Mouse (Mus musculus) megakaryocyte, adult 5-6 weeks (primary cell): ENCODE measurements around the gene Smarcal1. TPM values are rescaled to one million over a fixed set of nuclear protein-coding genes. Genes with fewer than 3 reads are reported as not detected.

ENCODE experiments used
- ATAC-seq: 2 replicates; pipeline ENCODE4 v1.8.0; 2016; ENCODE audit warnings: mild to moderate bottlenecking, inconsistent platforms; ENCODE audit not compliant: poor library complexity, severe bottlenecking
- total RNA-seq, 2 experiments: library from RNA; stranded (forward) in 1 of 2; stranded (reverse) in 1 of 2; fragments of 153-499, 151-499 nt in 1 of 2; fragments of 221-1000, 200-1000 nt in 1 of 2; gene quantifications; 2 replicates each; pipeline versions ENCODE4 v1.2.3 to v1.2.4; 2015 to 2017

The Smarcal1 gene
- total RNA-seq, 2 experiments from 2014 or later, result 15.3 to 18.0 TPM

DNA sequence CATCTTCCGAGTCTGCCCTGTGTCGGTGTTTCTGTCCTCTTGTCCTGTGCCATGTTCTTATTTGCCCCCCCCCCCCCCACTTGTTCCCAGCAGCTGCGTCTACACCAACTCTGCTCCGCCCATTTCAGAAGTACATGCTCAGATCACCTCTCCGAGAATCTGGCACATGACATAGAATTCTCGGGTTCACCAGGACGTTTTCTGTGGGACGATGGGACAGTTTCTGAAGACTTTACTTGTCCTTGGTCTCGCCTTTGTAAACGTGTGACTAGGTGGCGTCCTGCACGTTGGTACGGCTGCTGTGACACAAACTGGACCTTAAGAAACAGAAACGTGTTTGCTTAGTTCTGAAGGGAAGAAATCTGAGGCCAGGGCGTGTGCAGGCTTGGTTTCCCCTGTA lies 4.5 kb downstream of the Smarcal1 start:
- no peak for ATAC-seq

DNA sequence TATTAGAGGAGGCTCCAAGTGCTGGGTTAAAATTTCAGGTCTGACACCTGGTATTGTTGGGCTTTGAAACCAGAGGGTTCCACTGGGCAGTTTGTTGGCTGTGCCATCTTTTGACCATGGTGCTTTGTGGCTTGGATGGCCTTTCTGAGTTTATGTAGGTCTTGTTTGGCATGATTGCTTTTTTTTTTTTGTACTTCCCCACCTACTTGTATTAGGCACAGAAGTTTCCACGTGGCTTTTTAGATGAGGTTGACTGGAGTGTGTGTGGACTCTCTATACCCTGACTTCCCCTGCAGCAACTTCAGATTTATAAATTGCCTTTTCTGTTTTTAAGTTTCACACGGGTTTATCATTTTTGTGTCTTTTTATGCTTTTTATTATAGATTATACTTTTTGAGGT lies 5.7 kb downstream of the Smarcal1 start:
- no peak for ATAC-seq

DNA sequence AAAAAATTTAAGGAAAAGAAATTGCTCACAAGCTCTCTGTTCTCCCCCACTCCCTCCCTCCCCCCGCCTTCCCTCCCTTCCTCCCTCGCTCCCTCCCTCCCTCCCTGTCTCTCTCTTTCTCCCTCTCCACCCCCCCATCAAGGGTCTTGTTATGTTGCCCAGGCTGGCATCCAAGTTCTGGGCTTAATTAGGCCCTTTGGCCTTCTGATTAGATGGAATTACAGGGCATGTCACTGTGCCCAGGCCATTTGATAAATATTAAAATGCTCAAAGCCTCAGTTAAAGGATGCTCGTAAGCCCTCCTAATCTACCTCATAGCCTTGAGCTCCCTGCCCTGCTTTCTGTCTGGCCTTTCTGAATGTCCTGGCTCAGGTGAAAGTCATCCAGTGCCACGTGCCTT lies 7.6 kb downstream of the Smarcal1 start:
- no peak for ATAC-seq

DNA sequence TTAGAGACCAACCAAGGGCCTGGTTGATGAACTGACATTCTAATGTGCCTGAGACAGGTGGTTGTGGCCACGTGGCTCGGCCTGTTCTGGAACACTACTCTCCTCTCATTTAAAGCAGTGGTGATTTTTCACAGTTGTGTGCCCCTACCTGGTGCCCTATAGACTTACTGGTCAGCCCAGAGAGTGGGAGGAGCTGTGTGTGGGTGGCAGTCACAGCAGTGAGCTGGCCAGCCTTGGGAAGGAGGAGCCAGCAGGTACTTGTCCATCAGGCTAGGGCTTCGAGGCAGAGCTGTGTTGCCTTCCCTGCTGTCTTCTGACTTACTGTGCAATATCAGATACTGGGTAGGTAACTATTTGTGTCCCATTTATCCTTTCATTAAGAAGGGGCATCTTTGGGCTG lies 9.3 kb downstream of the Smarcal1 start:
- ATAC-seq, result no peak

DNA sequence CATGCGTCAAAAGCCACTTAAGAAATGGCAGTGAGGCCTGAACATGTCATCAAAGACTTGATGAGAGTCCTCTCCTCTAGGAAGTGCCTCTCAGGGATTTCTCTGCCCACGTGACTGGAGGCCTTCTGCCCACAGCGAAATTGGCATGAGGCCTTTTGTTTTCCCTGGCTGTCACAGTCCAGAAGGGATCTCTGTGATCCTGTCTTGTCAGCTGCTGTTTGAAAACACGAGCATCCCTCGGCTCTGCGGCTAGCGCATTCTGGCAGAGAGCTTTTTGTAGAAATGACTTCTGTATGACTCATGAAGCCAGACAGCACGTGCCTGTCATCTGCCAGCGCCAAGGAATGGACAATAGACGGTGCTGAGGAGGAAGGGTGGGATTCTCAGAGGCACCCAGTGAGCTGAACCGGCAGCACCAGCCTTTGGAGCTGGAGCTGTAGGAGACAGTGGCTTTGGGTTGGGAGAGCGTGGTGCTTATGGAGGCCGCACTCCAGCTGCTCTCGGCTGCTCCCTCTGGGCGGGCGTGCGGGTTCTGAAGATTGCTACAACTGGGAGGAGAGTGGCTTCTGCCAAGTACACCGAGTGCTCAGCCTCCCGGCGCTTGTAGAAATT lies 10.4 kb downstream of the Smarcal1 start:
- ATAC-seq, result no peak

DNA sequence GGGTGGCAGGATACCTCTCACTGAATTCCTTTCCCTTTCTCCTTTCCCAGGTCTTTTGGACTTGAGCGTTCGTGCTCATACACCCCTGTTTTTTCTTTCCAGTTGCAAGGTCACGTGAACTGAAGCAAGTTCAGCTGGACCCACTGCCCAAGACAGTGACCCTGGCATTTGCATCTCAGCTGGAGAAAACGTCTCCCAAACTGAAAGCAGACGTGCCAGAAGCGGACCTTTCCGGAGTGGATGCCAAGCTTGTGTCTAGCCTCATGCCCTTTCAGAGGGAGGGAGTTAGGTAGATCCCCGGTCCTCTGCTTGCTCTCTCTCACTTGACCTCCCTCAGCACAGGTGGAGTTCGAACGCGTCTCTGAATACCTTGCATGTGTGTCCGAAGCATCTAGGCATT lies 12.6 kb downstream of the Smarcal1 start:
- ATAC-seq, result no peak

- no peak for ATAC-seq
Measured at GRCm38 (mm10) chr1:72596231-72596630, 13.2 kb downstream of the Smarcal1 start.

GRCm38 (mm10) chr1:72599146-72600101 lies 16.4 kb downstream of the Smarcal1 start:
- no peak for ATAC-seq

GRCm38 (mm10) chr1:72600778-72601177 lies 17.7 kb downstream of the Smarcal1 start:
- ATAC-seq, result no peak

DNA sequence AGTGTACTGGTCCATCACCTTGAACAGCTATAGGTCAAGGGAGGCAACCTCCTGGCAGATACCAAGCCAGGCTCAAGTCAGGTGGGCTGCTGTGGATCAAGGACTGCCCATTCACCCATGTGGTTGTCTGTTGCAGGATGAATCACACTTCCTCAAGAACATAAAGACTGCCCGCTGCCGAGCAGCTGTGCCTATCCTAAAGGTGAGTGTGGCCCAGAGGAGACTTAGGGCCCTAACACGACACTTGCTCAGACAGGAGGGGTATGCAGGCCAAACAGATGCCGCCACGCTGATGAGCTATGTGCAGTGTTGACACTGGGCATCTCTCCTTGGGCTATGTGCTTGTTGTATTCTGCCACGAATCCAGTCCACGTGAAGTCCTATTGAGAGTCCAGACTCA lies 18.2 kb downstream of the Smarcal1 start:
- ATAC-seq, result no peak

DNA sequence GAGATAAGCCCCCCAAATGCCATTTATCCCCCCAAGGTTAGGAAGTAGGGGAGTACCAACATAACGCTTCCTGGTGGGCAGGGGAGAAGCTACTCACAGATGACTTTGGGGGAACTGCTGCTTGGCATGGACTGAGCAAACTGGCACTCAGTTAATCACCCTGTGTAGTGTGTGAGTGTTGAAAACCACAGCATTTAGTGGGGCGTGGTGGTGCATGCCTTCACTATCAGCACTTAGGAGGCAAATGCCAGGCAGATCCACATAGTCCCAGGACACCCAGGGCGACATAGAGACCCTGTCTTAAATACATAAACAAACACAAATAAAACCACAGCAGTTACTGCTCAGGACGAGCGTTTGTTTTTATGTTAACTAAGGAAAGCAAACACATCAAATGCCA lies 19.1 kb downstream of the Smarcal1 start:
- ATAC-seq, result no peak

GRCm38 (mm10) chr1:72602803-72603202 lies 19.8 kb downstream of the Smarcal1 start:
- no peak for ATAC-seq

DNA sequence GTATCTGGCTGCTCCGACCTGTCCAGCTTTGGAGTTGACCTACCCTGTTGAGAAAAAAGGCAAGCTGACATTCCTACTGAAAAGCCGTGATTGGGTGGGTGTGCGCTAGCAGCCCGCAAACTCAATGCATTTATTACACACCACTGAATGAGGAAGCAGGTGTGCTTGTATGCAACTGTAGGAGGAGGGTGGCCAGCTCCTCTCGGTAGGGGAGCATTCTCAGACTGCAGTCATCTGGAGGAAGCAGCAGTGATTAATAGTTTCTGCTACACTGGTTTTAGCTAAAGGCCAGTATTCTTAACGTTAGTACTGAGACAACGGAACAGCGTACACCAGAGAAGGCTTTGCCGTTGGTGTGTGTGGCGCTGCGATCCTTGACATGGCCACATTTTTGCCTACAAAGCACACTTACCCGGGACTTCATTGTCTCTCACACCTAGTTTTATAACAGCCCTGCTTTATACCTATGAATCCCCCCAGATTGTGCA lies 23.2 kb downstream of the Smarcal1 start:
- no peak for ATAC-seq

DNA sequence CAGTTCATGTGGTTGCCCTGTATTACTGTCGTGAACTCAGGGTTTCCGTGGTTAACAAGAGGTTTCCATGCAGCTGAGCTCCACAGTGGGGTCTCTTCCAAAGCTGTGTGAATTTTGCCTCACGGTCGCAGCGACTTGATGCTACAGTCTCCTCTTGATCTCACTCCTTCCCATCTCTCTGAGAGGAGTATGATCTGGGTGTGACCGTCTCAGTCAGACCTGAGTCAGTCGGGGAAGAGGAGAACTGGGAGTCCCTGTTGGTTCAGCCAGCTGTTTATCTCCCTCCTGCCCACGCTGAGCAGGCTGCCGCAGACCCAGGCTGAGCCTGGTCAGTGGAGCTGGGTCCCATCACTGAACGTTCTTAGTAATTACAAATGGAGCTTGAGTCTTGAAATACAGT lies 26.1 kb downstream of the Smarcal1 start:
- no peak for ATAC-seq

DNA sequence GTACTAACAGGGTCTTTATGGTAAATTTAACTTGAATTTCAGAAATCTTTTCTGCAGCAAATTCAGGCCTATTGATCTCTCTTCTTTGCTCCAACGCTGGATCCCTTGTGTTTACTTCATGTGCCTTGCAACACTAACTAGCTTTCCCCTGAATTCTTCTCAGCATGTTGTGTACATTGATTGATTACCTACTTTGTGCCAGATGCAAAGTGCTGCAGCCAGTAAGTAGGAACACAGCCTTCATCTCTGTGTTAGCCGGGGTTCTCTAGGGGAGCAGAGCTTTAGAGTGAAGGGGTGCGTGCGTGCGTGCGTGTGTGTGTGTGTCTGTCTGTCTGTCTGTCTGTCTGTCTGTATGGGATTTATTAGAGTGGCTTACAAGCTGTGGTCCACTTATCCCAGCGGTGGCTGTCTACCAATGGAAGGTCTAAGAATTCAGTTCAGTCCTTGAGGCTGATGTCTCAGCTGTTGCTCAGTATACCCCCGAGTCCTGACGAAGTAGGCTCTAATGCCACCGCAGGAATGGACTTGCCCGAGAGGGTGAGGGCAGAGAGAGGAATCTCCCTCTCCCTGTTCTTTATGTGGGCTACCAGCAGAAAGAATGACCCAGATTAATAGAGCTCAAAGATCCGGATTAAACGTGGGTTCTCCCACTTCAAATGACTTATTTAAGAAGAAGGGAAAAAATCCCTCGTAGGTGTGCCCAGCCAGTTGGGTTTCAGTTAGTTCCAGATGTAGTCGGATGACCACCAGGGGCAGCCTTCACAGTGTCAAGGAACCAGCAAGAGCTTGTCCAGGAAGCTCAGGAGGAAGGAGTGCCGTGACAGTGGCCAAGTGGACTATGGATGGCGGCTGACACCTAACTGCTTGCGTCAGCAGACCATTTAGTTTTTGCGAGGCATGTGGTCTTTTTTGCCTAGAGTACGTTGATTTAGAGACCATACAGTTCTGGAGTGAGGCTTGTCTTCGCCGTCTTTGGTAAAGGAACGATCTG lies 27.1 kb downstream of the Smarcal1 start:
- ATAC-seq, result no peak

DNA sequence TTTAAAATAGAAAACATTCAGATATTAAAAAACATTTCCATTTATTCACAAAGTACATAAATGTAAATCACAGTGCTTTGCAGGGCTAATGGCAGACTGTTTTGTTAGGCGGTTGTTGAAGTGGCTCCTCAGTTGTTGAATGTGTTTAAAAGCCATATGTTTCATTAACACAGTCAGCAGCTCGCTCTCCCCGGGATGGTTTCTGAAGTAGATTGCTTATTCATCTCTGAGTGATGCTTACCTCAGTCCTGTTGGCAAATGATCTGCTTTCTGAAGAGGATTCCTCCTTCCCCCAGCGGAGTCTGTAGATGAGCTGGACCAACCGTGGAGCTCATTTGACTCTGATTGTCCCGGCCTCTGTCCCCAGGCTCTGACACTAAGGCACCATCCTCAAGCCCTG lies 29.1 kb downstream of the Smarcal1 start:
- no peak for ATAC-seq

DNA sequence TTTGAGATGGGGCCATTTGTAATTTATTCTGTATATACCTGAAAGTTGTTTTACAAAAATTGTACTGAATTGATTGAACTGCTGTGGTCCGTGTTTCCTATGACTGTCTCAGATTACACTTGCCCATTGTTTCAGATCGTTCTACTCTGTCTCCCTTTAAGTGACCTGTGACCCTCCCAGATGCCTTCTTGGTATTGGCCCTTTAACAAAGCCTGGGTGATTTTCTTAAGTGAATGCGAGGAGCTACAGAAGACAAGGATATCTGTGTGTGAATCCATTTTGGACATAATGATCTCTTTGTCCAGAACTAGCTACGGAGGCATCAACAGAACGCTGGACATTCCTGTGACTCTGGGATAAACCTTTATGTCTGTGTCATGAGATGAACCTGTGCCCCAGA lies 52.2 kb downstream of the Smarcal1 start:
- no peak for ATAC-seq

- peak; percentile 87 for ATAC-seq
Measured at GRCm38 (mm10) chr1:72640658-72641410, 57.8 kb downstream of the Smarcal1 start.

GRCm38 (mm10) chr1:72673070-72673469 lies 90.0 kb downstream of the Smarcal1 start:
- ATAC-seq, result no peak
